Mouse (Mus musculus): ENCODE data around the gene Vdr. TPM values are rescaled to one million over a fixed set of nuclear protein-coding genes. Genes with fewer than 3 reads are reported as not detected.

Vdr gene
- polyA plus RNA-seq, 1 experiment from 2014 or later, result 8.1 TPM

- Histone ChIP-seq H3K27me3 (no peaks in the 10 kb centered on the region), H3K4me3 (replicated peaks) (no peak overlapping the region), H3K27ac (replicated peaks) (peak overlapping the region; percentile 68; the same call in 1 of the 2 replicates), H3K9me3 (replicated peaks) (no peaks in the 10 kb centered on the region), H3K9ac (no peak overlapping the region), H3K36me3 (no peaks in the 10 kb centered on the region), H3K4me2 (replicated peaks) (no peak overlapping the region), H3K4me1 (peaks cover 59% of the 10 kb centered on the region)
- 14% methylated on average over 8 of the region's 8 CpGs for WGBS
- ATAC-seq (ENCODE audit: insufficient number of reproducible peaks, low FRiP score, low TSS enrichment, low read depth), result no peak
Measured at GRCm38 (mm10) chr15:97837491-97838061, 72.9 kb downstream of the Vdr start.

GRCm38 (mm10) chr15:97836894-97837247, 73.6 kb downstream of the Vdr start:
- Histone ChIP-seq H3K9ac (no peak overlapping the region), H3K36me3 (no peaks in the 10 kb centered on the region), H3K4me3 (replicated peaks) (no peak overlapping the region), H3K27me3 (no peaks in the 10 kb centered on the region), H3K4me1 (peaks cover 66% of the 10 kb centered on the region), H3K27ac (replicated peaks) (peak overlapping the region; percentile 68; the same call in 1 of the 2 replicates), H3K9me3 (replicated peaks) (no peaks in the 10 kb centered on the region), H3K4me2 (replicated peaks) (no peak overlapping the region)
- no peak for ATAC-seq (ENCODE audit: insufficient number of reproducible peaks, low FRiP score, low TSS enrichment, low read depth)
- WGBS, result 63% methylated on average over 8 of the region's 8 CpGs

DNA sequence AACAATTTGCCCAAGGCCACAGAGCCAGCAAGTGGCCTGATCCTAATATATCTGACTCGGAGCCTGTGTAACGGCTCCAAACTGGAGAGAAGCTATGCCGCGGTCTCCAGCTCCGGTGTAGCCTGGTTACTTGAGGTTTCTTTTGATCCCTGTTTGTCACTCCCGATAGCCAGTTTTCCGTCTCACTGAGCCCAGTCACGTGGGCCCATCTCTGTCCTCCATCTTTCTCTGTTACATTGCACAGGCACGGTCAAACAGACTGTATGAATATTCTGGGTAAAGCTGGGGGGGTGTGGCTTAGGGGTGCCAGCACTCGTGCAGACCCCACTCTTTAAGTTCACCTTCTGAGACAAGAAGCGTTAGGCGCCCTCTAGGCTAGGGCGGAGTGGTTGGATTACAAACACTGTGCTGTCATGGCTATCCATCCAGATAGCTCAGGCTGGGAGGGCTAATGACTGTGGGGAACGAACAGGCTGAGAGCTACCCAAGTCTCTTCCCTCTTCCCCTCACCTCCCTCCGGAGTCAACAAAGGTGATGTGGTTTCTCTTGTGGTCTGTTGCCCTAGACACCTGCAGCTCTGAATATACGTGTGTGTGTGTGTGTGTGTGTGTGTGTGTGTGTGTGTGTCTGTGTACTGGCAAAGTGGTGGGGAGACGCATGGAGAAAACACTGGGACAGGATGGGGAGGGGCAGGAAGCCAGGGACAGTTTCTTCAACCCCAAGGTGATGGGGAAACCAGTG, 74.1 kb downstream of the Vdr start:
- Histone ChIP-seq H3K4me3 (replicated peaks) (no peak overlapping the region), H3K4me1 (peaks cover 61% of the 10 kb centered on the region), H3K27ac (replicated peaks) (0 out of 2 replicates have a peak overlapping the region, but pooled peaks have one; percentile 14), H3K27me3 (no peaks in the 10 kb centered on the region), H3K4me2 (replicated peaks) (no peak overlapping the region), H3K9me3 (replicated peaks) (no peaks in the 10 kb centered on the region), H3K9ac (no peak overlapping the region), H3K36me3 (no peaks in the 10 kb centered on the region)
- ATAC-seq (ENCODE audit: insufficient number of reproducible peaks, low FRiP score, low TSS enrichment, low read depth), result no peak
- 47% methylated on average over 17 of the region's 17 CpGs for WGBS

GRCm38 (mm10) chr15:97832764-97833479, 77.5 kb downstream of the Vdr start:
- H3K4me1 ChIP-seq, result peaks cover 61% of the 10 kb centered on the region
- H3K9ac ChIP-seq, result no peak overlapping the region

DNA sequence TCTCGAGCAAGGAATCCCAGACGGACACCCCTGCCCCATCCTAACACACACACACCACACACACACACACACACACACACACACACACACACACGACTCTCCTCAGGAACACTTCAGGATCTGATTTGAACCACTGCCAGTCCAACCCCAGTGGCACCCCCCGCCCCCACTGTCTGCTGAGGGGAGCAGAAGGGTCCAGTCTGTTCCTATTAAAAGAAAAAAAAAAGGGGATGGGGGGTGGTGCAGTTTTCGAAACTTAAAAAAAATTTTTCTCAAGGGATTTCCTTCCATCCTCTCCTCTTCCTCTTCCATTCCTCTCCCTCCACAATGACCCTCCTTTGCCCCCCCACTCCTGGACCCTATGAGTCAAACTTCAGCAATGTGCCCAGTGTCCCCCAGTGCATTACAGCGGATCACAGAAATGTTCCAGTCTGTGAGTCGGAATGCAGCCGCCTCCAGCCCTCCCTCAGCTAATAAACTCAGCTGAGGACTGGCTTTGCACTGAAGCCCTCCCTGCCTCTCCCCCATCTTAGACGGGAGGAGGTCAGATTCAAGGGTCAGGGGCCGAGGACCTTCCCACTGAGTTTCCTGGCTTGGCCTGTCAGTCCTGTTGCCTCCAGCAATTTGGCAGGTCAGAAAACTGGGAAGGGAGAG, 78.3 kb downstream of the Vdr start:
- H3K4me3 ChIP-seq (replicated peaks), result peak overlapping the region; percentile 77
- no peaks in the 10 kb centered on the region for H3K36me3 ChIP-seq
- H3K27me3 ChIP-seq, result no peaks in the 10 kb centered on the region
- H3K27ac ChIP-seq (replicated peaks), result peak overlapping the region; percentile 97
- no peak for ATAC-seq (ENCODE audit: insufficient number of reproducible peaks, low FRiP score, low TSS enrichment, low read depth)
- H3K9ac ChIP-seq, result peak overlapping the region; percentile 97
- H3K4me1 ChIP-seq, result peaks cover 56% of the 10 kb centered on the region
- no peaks in the 10 kb centered on the region for H3K9me3 ChIP-seq (replicated peaks)
- WGBS, result 6% methylated on average over 10 of the region's 10 CpGs
- H3K4me2 ChIP-seq (replicated peaks), result peak overlapping the region; percentile 76

More at GRCm38 (mm10) chr15:97832764-97833479, 77.5 kb downstream of the Vdr start:
- no peak for ATAC-seq (ENCODE audit: insufficient number of reproducible peaks, low FRiP score, low TSS enrichment, low read depth)
- Histone ChIP-seq H3K4me2 (replicated peaks) (no peak overlapping the region), H3K9me3 (replicated peaks) (no peaks in the 10 kb centered on the region), H3K4me3 (replicated peaks) (no peak overlapping the region), H3K27ac (replicated peaks) (0 out of 2 replicates have a peak overlapping the region, but pooled peaks have one; percentile 97), H3K36me3 (no peaks in the 10 kb centered on the region), H3K27me3 (no peaks in the 10 kb centered on the region)
- 58% methylated on average over 9 of the region's 9 CpGs for WGBS

DNA sequence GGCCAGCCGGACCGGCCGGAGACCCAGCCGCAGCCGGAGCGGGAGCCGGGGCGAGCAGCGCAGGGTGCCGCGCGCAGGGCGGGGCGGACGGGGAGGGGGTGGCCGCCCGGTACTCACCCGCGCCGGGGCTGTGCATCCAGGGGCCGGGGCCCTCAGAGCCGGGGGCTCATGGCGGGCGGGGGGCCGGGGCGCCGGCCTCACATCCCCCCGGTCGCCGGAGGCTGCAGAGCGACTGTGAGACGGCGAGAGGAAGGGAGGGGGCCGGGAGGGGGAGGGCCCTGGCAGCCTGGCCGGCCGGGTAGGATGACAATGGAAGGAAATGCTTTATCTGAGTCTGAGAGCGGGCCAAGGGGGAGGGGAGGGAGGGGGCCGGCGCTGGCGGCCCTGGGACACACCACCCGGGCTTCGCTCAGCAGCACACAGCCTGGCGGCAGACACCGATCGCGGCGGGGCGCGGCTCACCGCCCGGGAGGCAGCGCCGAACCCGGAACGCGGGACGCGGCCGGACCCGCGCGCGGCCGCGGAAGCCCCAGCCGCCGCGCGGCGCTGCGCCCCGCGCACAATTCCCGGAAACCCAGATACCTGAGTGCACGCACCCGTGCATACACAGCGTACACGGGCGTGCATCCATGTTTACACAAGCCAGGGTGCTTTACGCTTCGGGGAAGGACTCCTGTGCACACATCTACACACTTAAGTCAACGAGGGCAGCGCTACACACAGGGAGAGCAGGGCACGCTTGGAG, 79.0 kb downstream of the Vdr start:
- H3K27ac ChIP-seq (replicated peaks), result peak overlapping the region; percentile 97
- H3K4me3 ChIP-seq (replicated peaks), result peak overlapping the region; percentile 77
- H3K9me3 ChIP-seq (replicated peaks), result no peaks in the 10 kb centered on the region
- H3K36me3 ChIP-seq, result 0 out of 2 replicates have a peak, but pooled peaks cover under 1% of the 10 kb centered on the region
- under 1% methylated on average over 75 of the region's 84 CpGs for WGBS
- no peaks in the 10 kb centered on the region for H3K27me3 ChIP-seq
- peak overlapping the region; percentile 76 for H3K4me2 ChIP-seq (replicated peaks)
- H3K4me1 ChIP-seq, result peaks cover 55% of the 10 kb centered on the region
- peak; percentile 88 for ATAC-seq (ENCODE audit: insufficient number of reproducible peaks, low FRiP score, low TSS enrichment, low read depth)
- peak overlapping the region; percentile 97 for H3K9ac ChIP-seq

DNA sequence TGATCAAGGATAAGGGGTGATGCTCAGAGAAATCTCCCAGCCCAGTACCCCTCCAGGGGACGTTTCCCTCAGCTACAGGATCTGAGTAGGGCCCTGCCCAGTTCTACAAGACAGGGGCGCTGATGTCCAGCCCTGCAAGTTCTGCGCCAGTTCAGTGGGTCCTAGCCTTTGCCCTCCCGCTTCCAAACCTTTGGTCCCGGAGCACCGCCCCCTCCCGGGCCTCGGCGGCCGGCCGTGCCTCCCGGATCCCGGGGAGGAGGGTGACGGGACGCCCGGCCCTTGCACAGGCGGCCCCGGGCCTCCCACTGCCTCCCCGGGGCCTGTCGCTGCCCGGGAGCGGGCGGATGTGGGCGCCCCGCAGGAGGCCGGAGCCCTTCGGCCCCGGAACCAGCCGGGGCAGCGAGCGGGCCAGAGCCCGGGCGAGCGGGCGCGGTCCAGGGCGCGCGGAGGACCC, 79.6 kb downstream of the Vdr start:
- Histone ChIP-seq H3K36me3 (0 out of 2 replicates have a peak, but pooled peaks cover 5% of the 10 kb centered on the region), H3K27me3 (no peaks in the 10 kb centered on the region), H3K9me3 (replicated peaks) (no peaks in the 10 kb centered on the region), H3K9ac (peak overlapping the region; percentile 97), H3K4me3 (replicated peaks) (peak overlapping the region; percentile 77), H3K4me1 (peaks cover 56% of the 10 kb centered on the region), H3K4me2 (replicated peaks) (peak overlapping the region; percentile 76), H3K27ac (replicated peaks) (peak overlapping the region; percentile 97)
- peak; percentile 35 for ATAC-seq (ENCODE audit: insufficient number of reproducible peaks, low FRiP score, low TSS enrichment, low read depth)
- under 1% methylated on average over 36 of the region's 39 CpGs for WGBS

GRCm38 (mm10) chr15:97830253-97830787, 80.1 kb downstream of the Vdr start:
- Histone ChIP-seq H3K4me3 (replicated peaks) (peak overlapping the region; percentile 77), H3K4me1 (peaks cover 61% of the 10 kb centered on the region), H3K36me3 (0 out of 2 replicates have a peak, but pooled peaks cover 5% of the 10 kb centered on the region), H3K9ac (peak overlapping the region; percentile 97), H3K9me3 (replicated peaks) (no peaks in the 10 kb centered on the region), H3K27ac (replicated peaks) (peak overlapping the region; percentile 97), H3K27me3 (no peaks in the 10 kb centered on the region), H3K4me2 (replicated peaks) (peak overlapping the region; percentile 76)
- no peak for ATAC-seq (ENCODE audit: insufficient number of reproducible peaks, low FRiP score, low TSS enrichment, low read depth)
- WGBS, result 17% methylated on average over 12 of the region's 12 CpGs

DNA sequence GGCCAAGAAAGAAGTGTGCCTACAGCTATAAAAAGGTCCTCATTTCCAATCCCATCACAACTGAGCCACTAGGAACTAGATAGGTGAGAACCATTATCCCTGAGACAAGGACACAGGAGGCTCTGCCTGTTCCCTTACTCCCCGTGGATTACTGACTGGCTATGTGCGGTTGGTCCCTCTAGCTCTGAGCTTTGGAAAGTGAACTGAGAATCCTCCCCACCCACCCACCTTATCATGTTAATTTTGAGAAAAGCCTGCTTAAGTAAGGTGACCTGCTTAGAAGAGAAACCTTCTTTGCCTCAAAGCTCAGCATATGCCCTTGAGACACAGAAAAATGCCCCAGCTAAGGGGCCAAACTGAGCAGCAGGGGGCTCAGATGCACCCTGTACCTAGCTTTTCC, 81.0 kb downstream of the Vdr start:
- H3K4me2 ChIP-seq (replicated peaks), result peak overlapping the region; percentile 76
- peak overlapping the region; percentile 6; the same call in 1 of the 2 replicates for H3K9ac ChIP-seq
- no peaks in the 10 kb centered on the region for H3K9me3 ChIP-seq (replicated peaks)
- peak overlapping the region; percentile 77 for H3K4me3 ChIP-seq (replicated peaks)
- no peaks in the 10 kb centered on the region for H3K27me3 ChIP-seq
- H3K36me3 ChIP-seq, result 0 out of 2 replicates have a peak, but pooled peaks cover 5% of the 10 kb centered on the region
- 38% methylated on average over 2 of the region's 2 CpGs for WGBS
- ATAC-seq (ENCODE audit: insufficient number of reproducible peaks, low FRiP score, low TSS enrichment, low read depth), result no peak
- peaks cover 69% of the 10 kb centered on the region for H3K4me1 ChIP-seq
- H3K27ac ChIP-seq (replicated peaks), result peak overlapping the region; percentile 97

- no peak for ATAC-seq (ENCODE audit: insufficient number of reproducible peaks, low FRiP score, low TSS enrichment, low read depth)
- H3K27ac ChIP-seq (replicated peaks), result peak overlapping the region; percentile 97
- no peaks in the 10 kb centered on the region for H3K27me3 ChIP-seq
- peak overlapping the region; percentile 76 for H3K4me2 ChIP-seq (replicated peaks)
- H3K9ac ChIP-seq, result no peak overlapping the region
- 0 out of 2 replicates have a peak, but pooled peaks cover 5% of the 10 kb centered on the region for H3K36me3 ChIP-seq
- no peaks in the 10 kb centered on the region for H3K9me3 ChIP-seq (replicated peaks)
- H3K4me1 ChIP-seq, result peaks cover 75% of the 10 kb centered on the region
- H3K4me3 ChIP-seq (replicated peaks), result peak overlapping the region; percentile 77
- 34% methylated on average over 5 of the region's 5 CpGs for WGBS
Measured at GRCm38 (mm10) chr15:97828901-97829338, 81.5 kb downstream of the Vdr start.

Measured in embryonic facial prominence, embryonic 15.5 days (tissue).